Mouse (Mus musculus) common myeloid progenitor, adult 5-6 weeks (primary cell): ENCODE measurements at regions not wholly inside any gene's neighbourhood (a gene's known extent, or its start where the extent isn't known, plus 50 kb on each side); places are given as distances from the start of the nearest gene placed in this dataset.

Experiments
- ATAC-seq: replicated peaks from 2 replicates; pipeline ENCODE4 v1.8.0; 2016; ENCODE audit warnings: low read depth, mild to moderate bottlenecking, moderate TSS enrichment, inconsistent platforms; ENCODE audit not compliant: poor library complexity, severe bottlenecking

DNA sequence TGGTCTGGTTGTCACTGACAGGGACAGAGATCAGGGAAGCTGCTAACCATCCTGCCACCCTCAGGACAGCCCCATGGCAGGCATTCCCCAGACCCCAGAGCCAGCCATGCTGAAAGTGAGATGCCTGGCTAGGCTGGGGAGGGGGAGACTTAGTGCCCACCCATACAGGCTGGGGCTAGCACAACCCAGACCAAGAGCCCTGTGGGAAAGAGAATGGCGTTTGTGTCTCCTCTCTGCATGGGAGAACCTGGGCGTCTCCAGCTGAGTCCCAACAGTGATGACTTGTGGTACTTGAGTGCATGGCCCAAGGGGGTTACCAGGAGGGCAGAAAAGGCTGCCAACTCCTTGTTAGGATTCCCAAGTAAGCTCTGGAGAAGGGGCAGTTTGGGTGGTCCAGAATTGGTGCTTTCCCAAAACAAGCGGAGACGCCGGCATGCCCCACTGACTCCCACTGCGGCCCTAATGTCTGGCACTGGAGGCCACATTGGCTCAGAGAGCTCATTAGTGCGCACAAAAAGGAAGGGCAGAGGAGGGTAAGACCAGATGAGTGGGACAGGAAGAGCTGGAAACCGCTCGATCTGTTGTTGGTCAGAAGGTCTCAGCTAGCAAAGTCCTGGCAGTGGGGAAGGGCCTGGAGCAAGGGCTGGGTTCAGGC is 332.2 kb upstream of the Npvf start:
- no peak for ATAC-seq

DNA sequence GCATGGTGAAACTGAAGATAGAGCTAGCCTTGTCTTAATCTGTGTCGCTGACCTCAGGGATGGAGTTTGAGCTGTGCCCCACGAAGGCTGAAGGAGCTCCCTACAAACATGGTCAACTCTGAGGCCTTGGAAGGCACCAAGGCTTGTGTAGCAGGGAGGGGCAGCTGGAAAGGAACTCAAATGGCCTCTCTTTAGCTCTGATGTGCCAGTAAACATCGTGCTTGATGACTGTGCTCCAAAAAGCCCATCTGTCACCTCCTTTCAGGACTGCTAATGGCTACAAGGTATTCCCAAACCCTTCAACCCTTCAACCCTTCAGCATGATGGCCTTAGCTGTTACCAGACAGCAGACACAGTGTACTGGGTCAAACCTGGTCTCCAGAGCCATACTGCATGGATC is 334.3 kb upstream of the Npvf start:
- no peak for ATAC-seq

DNA sequence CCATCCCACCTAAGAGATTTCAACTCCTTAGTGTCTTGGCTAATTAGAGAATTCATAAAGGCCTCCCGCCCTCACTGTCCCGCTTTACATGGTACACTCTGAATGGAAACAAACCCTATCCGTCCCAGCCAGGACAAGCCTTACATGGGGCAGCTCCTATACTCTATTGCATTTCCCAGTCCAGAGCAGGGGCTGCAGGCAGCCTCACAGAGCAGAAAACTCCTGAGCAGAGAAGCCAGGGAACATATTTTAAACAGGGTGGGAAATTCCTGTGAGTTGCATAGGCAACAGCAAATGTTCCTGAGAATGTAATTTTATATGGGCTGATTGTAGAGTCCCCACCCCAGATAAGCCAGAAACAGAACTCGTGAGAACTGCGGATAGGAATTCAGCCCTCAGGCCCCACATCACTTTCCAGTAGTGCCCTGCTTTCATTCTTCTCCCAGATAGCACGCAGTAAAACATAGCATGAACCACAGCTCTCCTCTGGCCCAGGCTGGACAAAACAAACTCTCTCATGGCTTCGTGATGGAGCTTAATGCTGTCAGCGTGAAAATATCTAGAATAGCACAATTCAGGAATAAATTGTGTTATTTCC is 337.4 kb upstream of the Npvf start:
- no peak for ATAC-seq

DNA sequence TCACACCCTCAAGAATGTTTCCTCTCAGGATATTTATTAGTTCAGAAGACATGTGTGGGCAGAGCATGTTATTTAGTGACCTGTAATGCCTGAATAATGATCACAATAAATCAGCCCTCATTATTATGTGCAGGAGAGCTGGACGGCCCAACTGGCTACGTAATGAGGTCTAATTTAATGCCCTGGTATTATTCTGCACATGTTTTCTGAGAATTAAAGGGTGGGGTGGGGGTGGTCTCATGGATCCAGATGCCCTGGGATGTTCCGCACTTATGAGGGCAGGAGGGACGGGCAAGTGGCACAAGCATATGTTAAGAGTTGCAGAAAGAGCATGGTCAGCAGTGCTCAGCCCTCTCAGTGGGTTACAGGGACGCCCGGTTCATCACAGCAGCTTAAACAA is 339.7 kb upstream of the Npvf start:
- no peak for ATAC-seq

DNA sequence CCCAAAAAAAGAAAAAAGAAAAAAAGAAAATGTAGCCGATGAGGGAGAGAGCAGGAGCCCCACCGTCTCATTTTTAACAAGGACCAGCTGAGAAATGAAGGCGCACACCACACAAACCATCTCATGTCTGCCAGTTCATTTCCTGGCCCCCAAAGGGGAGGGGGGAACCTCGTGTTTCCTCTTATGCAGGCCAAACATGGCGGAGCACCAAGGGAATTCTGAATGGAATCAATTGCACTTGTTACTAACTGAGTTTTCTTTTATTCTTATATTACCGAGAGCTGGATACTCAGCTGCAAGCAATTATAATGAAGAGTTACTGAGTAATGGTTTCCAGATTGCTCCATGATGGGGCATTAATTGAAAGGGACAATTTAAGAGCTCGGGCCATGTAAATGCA is 348.5 kb upstream of the Npvf start:
- ATAC-seq, result no peak

DNA sequence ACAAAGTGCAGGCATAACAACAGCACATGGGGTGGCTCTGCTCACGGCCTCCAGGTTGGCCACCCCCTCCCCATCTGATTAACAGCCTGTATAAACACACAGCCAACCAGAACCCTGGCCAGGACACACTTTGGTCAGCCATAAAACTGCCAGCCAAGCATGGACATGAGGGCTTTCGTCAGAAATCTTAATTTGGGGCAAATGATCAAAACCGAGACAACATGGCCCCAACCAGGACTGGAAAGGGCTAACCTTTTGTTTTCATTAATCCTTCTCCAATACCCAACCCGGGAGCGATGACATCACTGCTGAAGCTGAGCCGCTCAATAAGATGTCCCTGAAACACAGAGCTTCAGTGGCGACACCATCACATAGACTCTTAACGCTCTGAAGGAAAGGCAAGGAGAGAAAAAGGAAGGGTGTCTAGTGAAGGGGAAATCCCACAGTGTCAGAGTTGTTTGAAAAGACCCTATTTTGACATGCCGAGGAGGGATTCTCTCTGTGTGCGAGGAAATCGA is 351.9 kb upstream of the Npvf start:
- ATAC-seq, result no peak

DNA sequence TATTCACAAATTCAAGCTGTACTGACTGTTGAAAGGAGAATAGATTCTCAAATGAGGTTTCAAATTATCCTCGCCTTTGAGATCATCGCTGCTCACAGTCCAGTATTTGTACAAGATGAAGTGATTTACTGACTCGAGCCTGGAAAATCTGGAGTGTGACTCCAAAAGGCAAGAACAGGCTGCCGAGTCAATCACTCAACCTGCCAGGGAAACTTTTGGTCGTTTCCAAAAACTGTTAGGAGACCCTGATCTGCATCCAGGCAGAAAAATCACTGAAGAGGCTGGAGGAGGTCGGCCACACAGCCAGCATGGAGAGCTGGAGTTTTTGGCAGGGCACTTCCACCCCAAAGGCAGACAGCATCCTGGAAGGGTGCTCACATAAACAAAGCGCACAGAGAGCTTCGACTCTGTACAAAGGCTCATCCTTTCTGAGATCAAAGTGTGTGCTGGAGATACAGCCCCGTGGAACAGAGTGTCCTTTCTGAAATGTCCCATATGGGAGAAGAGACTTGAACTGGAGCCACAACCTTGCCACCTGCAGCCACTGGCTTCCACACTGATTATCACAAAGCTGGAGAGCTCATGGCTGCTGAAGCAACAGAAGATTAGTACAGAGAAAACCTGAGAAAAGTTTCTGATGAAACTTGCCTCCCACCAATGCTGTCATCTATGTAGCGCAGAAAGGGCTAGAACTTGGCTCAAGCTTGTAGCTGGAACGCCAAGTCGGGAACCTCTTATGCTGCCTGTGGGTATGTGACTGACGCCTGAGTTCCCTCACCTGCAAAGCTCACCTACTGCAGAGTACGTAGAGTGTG is 355.5 kb upstream of the Npvf start:
- ATAC-seq, result no peak

DNA sequence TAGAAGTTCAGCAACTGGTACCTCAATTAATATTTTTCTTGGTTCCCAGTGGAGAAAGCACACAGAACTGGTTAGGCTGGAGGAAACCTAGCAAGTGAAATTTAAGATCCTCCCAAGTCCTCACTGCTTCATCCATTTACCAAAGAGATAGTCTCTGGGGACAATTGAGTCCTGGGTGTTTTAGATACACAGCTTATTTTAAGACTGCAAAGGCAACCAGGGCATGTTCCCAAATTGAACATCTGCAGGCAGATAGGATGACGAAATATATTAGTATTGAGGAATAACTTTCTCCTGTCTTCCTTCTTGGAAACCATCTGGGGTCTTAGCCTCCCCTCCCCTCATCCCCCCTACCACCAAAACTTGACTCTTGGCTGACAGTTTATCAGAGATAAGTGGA is 356.3 kb upstream of the Npvf start:
- no peak for ATAC-seq

DNA sequence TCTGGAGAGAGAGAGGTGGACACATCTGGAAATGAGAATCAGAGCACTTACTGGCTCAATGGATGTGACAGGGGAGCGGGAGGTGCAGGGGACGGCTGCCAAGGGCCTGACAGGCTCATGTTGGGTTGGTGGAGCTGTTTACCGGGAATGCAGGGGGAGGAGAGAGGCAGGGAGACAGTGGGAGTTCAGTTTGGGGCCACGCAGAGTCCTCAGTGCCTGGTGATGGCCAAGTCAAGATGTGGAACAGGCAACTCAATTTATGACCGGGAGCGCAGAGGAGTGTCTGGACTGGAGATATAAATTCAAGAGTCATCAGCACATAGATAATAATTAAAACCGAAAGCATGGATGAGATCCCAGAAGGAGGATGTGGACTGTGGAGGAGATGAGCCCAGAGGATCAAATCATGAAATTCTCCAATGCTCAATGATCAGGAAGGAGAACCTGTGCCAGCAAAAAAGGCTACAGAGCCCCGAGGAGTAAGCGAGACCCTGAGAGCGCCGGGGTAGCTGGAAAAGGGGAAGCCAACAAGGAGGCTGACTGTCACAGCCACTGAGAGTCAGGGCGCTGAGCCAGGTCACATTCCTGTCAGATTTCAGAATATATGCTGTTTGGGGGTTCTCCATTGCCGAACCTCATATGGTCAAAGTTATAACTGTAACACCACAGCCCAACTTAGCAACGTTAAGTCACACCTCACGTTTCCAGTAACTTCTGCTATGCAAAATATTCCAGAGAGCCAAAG is 358.0 kb upstream of the Npvf start:
- 0 out of 2 replicates have a peak, but pooled peaks have one; percentile 52 for ATAC-seq

DNA sequence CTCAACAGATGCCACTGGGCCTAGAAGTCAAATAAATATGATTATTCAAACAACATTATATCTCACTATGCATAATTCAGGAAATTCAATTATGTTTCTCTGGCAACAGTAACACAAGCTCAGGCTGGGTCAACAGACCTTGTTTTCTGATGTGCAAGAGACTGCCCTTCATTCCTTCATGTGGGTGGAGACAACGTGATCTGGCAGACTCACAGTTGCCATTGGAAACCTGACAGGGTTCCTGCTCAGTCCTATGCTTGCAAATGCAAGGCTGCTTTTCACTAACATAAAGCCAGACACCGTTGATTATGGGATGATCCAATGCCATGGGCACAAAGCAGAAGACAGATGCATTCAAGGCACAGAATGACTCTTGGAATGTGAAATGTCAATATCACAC is 361.5 kb upstream of the Npvf start:
- ATAC-seq, result no peak

DNA sequence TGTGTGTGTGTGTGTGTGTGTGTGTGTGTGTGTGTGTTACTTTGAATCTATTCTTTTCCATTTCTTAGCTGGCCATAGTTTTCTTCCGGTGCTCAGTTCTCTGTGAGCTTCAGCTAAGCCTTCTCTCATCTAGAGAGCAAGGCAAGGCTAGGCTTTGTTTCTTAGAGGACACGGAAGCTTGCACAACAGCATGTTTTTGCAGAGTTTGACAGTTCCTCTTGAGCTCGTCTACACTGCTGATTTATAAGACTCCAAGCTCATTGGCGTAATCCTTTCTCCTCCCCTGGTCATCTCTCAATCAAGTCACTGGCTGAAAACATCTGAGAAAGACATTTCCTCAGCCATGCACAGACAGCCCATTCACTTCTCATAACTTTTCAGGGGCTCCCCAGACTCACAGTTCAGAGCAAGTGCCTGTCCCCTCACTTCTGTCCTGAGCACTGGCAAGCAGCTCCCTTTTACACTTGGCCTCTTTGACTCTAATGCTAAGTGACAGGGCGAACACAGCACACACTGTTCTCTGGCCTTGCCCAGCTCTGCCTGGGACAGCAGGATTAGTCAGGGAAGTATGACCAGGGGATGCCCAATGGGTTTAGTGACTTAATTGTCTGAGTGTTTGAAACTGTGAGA is 362.3 kb upstream of the Npvf start:
- no peak; the same call in 1 of the 2 replicates for ATAC-seq

DNA sequence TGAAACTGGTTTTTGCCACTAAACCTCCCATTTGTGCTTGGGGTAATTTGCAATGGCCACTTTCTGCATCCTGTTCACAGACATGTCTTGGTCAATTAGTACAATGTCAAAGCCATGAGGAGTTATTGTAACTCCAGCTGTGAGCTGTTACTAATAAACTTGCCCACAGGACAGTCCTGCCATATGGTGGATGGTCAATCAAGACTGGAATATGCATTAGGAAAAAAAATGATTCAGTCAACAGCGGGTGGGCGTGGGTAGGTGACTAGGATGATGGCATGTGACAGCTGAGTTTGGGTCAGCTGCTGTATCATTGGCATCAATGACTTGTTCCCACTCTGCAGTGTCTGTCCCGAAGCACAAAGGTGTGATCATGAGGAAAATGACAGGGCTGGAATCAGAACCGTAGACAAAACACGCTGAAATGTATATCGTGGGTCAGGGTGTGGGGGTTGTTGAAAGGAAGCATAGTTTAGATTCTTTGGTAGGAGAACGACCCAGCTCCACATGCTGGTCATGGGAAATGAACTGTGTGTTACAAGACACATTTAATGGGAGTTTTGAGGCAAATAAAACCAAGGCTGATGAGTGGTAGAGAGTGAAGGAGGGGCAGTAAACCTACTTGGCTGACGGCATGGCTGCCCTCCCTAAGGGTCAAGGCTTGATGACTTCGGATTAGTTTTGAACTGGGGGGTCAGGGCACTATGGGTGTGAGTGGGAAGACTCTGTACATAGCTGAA is 363.2 kb upstream of the Npvf start:
- no peak for ATAC-seq

DNA sequence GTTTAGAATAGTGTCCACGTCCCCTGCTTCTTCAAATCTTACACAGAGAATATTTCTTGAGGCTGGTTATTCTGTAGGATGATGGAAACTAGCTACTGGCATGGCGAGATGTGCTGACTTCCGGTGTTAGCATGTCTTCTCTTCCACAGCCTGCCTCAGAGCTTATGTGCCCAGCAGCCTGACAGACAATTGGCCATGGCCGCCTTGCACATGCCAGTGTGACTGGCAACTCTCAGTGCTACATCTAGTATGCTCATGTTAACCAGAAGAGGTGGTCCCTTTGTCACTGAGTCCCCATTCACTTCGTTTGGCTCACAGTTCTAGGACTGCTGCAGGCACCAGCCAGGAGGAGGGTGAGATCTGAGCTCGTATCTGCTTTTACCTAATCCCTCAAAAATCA is 367.0 kb upstream of the Npvf start:
- ATAC-seq, result no peak

DNA sequence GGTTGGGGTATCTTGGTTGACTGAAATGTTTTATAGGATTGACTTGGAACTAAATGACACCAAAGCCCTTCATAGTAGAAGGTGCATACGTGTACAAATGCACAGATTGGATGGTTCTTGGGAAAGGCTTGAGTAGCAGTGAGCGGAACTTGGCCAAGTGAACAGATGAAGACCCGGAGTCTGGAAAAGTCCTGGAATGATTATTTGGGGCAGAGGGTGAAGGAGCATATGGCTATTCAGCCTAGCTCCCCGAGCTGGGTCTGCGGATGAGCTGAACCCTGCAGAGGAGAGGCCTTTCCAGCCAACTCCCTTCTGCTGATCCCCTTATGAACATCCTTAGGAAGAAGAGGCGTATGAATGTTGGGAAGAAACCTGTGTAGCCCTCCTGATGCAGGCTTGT is 369.1 kb upstream of the Npvf start:
- ATAC-seq, result no peak

DNA sequence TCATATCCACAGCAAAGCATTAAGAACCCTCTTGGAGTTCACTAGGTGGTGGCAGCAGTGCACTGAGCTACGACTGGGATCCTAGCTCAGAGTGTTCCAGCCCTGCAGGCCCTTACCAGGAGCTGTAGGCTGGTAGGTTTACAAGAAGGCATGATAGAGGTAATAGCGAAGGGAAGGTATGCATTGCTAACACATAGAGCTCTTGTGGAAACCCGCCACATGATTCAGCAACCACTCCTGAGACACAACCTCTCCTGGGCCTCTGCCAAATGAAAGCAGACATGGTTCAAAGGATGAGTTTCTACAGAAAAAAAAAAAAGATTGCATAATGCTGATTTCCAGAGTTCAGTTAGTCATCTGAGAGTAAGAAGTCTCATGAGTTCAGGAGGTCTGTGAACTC is 370.5 kb upstream of the Npvf start:
- ATAC-seq, result no peak

DNA sequence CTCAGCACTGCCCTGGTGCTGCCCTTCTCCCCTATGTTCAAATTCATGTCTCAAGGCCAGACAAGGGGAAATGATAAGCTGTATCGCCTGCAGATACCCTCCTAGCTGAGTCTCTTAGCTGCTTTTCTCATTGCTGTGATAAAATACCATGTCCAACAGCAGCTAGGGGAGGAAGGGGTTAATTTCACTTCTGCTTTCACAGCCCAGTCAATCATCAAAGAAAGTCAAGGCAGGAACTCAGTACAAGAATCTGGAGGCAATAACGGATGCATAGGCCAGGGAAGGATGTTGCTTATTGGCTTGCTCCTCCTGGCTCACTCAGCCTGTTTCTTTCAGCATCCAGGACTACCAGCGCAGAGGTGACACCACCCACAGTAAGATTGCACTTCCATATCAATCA is 371.2 kb upstream of the Npvf start:
- ATAC-seq, result no peak

DNA sequence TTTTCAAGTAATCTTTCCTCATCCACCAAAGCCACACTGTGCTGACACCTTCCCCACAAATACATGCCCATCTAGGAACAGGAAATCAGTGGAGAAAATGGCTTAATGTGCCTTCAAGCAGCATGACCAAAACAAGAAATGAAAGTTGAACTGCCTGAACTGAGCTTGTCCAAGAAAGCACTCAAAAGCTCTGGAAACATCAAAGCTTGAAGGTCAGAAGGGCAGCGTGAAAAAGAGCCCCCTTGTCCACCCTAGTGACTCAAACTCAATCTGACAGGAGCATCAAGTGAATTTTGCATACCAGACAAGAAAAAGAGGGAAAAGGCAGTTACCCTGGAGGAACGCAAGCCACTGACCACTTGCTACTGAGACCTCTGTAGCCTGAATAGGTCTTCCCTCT is 373.1 kb upstream of the Npvf start:
- no peak for ATAC-seq

DNA sequence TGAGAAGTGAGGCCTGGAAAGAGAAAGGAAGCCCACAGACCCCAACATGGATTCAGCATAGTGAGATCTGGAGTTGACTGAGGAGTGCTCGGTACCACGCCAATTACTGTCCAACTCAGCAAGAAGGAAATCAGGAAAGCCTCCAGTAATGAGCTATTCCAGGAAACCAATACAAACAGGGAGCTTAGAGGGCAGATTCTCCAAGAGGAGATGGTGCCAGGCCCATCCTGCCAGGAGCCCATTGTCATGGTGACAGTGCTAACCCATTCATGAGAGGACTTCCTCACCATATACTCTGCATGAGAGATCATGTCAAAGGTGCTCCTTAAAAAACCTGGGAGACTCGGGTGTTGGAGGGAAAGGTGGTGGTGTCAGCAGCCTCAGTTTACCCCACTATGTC is 375.3 kb upstream of the Npvf start:
- ATAC-seq, result no peak

DNA sequence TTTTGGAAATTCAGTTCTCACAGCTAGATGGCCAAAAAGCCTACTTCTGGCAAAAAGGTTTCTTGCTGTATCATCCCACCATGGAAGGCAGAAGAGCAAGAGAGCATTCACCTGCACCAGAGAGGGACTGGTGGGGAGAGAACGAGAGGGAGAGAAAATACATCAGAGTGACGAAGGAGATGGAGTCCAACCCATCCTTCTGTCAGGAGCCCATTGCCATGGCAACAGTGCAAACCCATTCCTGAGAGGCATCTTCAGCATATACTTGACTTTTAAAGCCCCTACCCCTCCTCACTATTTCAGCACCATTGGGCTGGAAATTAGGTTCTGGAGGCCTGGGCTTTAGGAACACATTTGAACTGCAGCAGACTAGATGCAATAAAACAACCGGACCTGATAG is 375.7 kb upstream of the Npvf start:
- ATAC-seq, result no peak

DNA sequence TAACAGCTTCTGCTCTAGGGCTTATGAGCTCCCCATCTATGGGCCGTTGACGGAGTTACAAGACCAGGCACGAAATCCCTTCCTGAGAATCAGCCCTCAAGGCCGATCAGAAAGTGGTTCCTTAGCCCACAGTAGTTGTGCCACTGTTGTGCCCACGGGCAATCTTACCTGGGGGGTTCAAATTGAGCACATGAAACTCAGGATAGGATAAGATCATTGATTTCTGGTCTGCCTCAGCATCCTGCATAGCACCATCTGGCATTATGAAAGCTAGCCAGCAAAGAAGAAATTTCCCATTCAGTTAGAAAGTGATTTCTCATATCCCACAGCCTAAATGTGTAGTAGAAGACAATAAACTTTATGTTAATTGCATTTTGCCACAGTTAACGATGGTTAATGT is 379.6 kb upstream of the Npvf start:
- no peak for ATAC-seq
